Mouse (Mus musculus): Measurements from ENCODE around the gene Ints13.

GRCm38 (mm10) chr6:146500771-146501170 lies 76.9 kb downstream of the Ints13 start:
- TF ChIP-seq CTCF (IDR thresholded peaks at IDR 0.05; ENCODE audit: borderline replicate concordance, extremely low read depth, insufficient read depth, insufficient read length) (no peak), POLR2A (IDR thresholded peaks at IDR 0.05; ENCODE audit: borderline replicate concordance, extremely low read depth, insufficient read depth, insufficient read length, poor library complexity, severe bottlenecking) (no peak)
